Mouse (Mus musculus) heart, postnatal 0 days (tissue): ENCODE measurements at regions not wholly inside any gene's neighbourhood (a gene's known extent, or its start where the extent isn't known, plus 50 kb on each side); places are given as distances from the start of the nearest gene placed in this dataset.

Experiments
- ATAC-seq: fragments of 200-750 bp; cut with Nextera tagmentation; 2 replicates; pipeline ENCODE4 v1.8.0; 2017; ENCODE audit warnings: low read depth, moderate number of reproducible peaks, moderate library complexity; ENCODE audit not compliant: insufficient read depth
- DNase-seq: peaks from one replicate; pipeline ENCODE4 v3.0.0-alpha.2; 2016; ENCODE audit warnings: low spot score
- H3K27ac ChIP-seq: fragments of 300-500 bp; sonication (generic); 2 replicates; pipeline ENCODE4 v1.5.1; 2014; ENCODE audit warnings: low read depth, mild to moderate bottlenecking
- H3K27me3 ChIP-seq: fragments of 300-500 bp; sonication (generic); 2 replicates; pipeline ENCODE4 v1.6.1; 2014; ENCODE audit warnings: low read length, mixed read lengths; ENCODE audit not compliant: control insufficient read depth, insufficient read depth
- H3K36me3 ChIP-seq: fragments of 300-500 bp; sonication (generic); replicated peaks from 2 replicates; pipeline ENCODE4 v1.6.1; 2014; ENCODE audit warnings: low read length, mixed read lengths; ENCODE audit not compliant: control insufficient read depth, insufficient read depth
- H3K4me1 ChIP-seq: fragments of 300-500 bp; sonication (generic); 2 replicates; pipeline ENCODE4 v1.6.1; 2014; ENCODE audit warnings: antibody characterized with exemption; ENCODE audit not compliant: control insufficient read depth, insufficient read depth
- H3K4me2 ChIP-seq: fragments of 300-500 bp; sonication (generic); 2 replicates; pipeline ENCODE4 v1.6.1; 2014; ENCODE audit warnings: low read depth, mild to moderate bottlenecking, low read length, moderate library complexity
- H3K4me3 ChIP-seq: fragments of 300-500 bp; sonication (generic); 2 replicates; pipeline ENCODE4 v1.5.1; 2014; ENCODE audit warnings: low read depth, low read length
- H3K9ac ChIP-seq: fragments of 300-500 bp; sonication (generic); replicated peaks from 2 replicates; pipeline ENCODE4 v1.6.1; 2014; ENCODE audit warnings: low read depth, low read length, mixed read lengths
- H3K9me3 ChIP-seq: fragments of 300-500 bp; sonication (generic); replicated peaks from 2 replicates; pipeline ENCODE4 v1.6.1; 2016; ENCODE audit warnings: low read length; ENCODE audit not compliant: control insufficient read depth
- CTCF ChIP-seq: IDR thresholded peaks from 2 replicates; pipeline ENCODE4 v1.5.1; 2016; ENCODE audit warnings: antibody characterized with exemption, control low read depth, low read depth
- EP300 ChIP-seq: IDR thresholded peaks from 2 replicates; pipeline ENCODE4 v1.6.1; 2016; ENCODE audit warnings: antibody characterized with exemption, low read depth
- WGBS: fragments of 180-500 bp; shearing (Covaris S2); extraction: QIAGEN DNeasy Blood & Tissue Kit; methylation state at CpG from one replicate; pipeline ENCODE4 v1.1.7; 2014; 5-methylcytosine and 5-hydroxymethylcytosine counted together

DNA sequence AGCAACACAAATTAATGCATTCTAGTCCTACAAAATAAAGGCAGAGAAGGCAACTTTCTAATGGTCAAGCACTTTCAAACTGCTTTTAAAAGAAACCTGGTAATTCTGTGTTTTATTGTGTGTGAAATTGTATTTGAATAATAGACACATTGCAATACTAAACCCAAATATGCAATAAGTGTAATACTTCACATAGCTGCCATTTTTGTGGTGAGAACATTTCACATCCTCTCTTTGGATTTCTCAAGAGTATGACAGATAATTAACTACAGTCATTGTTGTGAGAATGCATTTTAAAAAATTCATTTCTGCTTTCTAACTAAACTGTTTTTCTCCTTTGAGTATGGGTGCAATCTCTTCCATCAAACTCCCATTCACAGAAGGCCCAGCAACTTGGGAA is 256.4 kb downstream of the Sema3d start:
- no peak overlapping the region for H3K4me2 ChIP-seq
- DNase-seq (no peak), ATAC-seq (no peak)
- no peak overlapping the region for H3K9ac ChIP-seq
- no peaks in the 10 kb centered on the region for H3K36me3 ChIP-seq
- no peaks in the 10 kb centered on the region for H3K27me3 ChIP-seq
- H3K4me1 ChIP-seq, result no peaks in the 10 kb centered on the region
- H3K27ac ChIP-seq, result no peak overlapping the region
- no peak overlapping the region for H3K4me3 ChIP-seq
- TF ChIP-seq CTCF (no peak), EP300 (no peak)
- no peaks in the 10 kb centered on the region for H3K9me3 ChIP-seq

DNA sequence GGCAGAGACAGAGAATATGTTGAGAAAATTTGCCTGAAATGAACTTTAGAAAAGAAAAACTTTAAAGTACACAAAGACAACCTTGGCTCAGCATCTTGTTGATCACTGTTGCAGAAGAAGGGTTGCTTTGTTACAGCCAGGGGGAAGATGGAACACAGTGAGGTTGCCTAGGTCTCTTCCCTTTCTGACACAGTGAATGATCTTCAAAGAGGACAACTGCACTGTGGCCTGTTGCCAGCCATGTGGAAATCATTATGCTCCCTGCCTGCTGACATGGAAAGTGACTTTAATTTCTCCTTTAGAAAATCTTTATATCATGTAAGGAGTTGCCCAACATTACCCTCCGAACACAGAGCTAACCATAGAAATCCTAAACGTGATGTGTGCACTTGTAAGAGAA is 263.1 kb downstream of the Sema3d start:
- Histone ChIP-seq H3K9me3 (no peaks in the 10 kb centered on the region), H3K27ac (no peak overlapping the region), H3K27me3 (no peaks in the 10 kb centered on the region), H3K4me1 (no peaks in the 10 kb centered on the region), H3K36me3 (no peaks in the 10 kb centered on the region), H3K4me2 (no peak overlapping the region), H3K9ac (no peak overlapping the region), H3K4me3 (no peak overlapping the region)
- ATAC-seq (no peak), DNase-seq (no peak)
- no peak for TF ChIP-seq CTCF
- no peak for TF ChIP-seq EP300
- 87% methylated on average over 2 of the region's 2 CpGs for WGBS

DNA sequence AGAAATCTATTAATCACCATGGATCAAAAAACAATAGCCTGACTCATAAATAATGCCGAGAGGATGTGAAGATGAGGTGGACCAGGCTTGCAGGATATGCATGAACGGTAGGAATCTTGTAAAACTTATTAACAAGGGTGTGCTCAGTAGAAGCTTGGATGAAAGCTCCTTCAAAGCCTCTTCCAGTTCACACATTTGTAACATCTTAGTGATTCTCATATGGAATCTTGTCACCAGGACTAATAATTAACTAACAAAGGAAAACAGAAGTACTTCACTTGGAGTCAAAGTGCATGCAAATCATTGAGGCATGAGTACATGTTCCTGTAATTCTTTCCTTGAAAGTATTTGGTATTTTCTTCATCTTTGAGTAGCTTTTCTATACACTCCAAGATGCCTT is 290.5 kb downstream of the Sema3d start:
- ATAC-seq, result no peak

DNA sequence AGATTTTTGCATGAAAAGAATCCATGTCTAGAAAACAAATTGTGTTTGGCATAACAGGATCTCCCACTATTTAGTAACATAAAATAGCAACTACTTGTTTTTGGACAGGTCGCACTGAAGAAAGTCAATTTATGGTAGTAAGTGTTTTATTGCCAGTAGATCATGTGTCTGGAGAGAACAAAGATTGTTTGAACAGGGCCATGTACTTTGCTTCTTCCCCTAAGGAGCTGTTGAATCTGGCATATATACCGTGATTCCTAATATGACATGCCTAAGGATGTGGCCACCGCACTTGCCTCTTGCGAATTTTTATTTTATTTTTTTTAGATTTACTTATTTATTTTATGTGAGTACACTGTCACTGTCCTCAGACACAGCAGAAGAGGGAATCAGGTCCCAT is 290.9 kb downstream of the Sema3d start:
- H3K9ac ChIP-seq, result no peak overlapping the region
- H3K27ac ChIP-seq, result no peak overlapping the region
- H3K4me3 ChIP-seq, result no peak overlapping the region
- TF ChIP-seq CTCF (no peak), EP300 (no peak)
- no peak for ATAC-seq
- H3K36me3 ChIP-seq, result no peaks in the 10 kb centered on the region
- no peak overlapping the region for H3K4me2 ChIP-seq
- H3K4me1 ChIP-seq, result no peaks in the 10 kb centered on the region
- 85% methylated on average over 4 of the region's 4 CpGs for WGBS
- DNase-seq, result no peak
- no peaks in the 10 kb centered on the region for H3K9me3 ChIP-seq
- H3K27me3 ChIP-seq, result no peaks in the 10 kb centered on the region

More for the DNA sequence above, 290.5 kb downstream of the Sema3d start:
- Histone ChIP-seq H3K4me1 (no peaks in the 10 kb centered on the region), H3K9ac (no peak overlapping the region), H3K4me2 (no peak overlapping the region), H3K4me3 (no peak overlapping the region), H3K27ac (no peak overlapping the region), H3K36me3 (no peaks in the 10 kb centered on the region), H3K9me3 (no peaks in the 10 kb centered on the region), H3K27me3 (no peaks in the 10 kb centered on the region)
- TF ChIP-seq CTCF, result no peak
- no peak for DNase-seq
- 62% methylated on average over 2 of the region's 2 CpGs for WGBS

DNA sequence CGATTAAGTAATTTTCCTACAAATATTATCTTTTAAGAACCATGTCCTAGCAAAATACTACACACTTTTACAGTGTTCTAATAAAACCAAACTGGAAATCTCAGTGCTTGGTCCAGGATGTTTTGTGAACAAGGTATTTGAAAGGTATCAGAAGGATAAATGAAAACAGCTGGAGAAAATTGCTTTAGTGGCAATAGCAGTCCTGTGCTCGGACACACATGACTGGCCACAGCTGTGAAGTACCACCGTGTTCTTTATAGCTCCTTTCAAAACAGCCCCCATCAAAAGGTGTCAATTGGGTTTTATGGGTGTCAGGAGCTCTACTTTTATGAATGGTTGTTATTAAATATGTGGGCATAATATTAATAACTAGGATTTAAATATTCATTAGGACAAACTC is 293.5 kb downstream of the Sema3d start:
- no peak for DNase-seq
- H3K4me2 ChIP-seq, result no peak overlapping the region
- H3K4me3 ChIP-seq, result no peak overlapping the region
- H3K27ac ChIP-seq, result no peak overlapping the region
- WGBS, result 58% methylated on average over 3 of the region's 3 CpGs
- no peaks in the 10 kb centered on the region for H3K4me1 ChIP-seq
- no peaks in the 10 kb centered on the region for H3K9me3 ChIP-seq
- TF ChIP-seq CTCF (no peak), EP300 (no peak)
- no peak for ATAC-seq
- H3K27me3 ChIP-seq, result no peaks in the 10 kb centered on the region
- no peak overlapping the region for H3K9ac ChIP-seq
- no peaks in the 10 kb centered on the region for H3K36me3 ChIP-seq

DNA sequence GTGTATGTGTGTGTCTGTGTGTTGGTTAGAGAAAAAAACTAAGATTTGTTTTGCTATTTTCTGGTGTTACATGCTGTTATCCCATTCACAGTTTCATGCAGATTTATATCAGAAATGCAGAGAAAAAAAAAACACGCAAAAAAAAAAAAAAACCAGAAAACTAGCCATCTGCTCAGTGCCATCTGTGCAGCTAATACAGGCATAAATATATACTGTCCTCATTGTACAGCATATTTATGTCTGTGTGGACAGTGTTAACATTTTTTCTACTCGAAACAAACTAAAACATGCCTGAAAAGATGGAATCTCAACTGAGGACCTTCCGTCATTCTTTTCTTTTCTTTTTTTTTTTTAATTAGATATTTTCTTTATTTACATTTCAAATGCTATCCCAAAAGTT is 331.7 kb downstream of the Sema3d start:
- Histone ChIP-seq H3K9ac (no peak overlapping the region), H3K27me3 (no peaks in the 10 kb centered on the region), H3K27ac (no peak overlapping the region), H3K36me3 (no peaks in the 10 kb centered on the region), H3K4me3 (no peak overlapping the region), H3K4me1 (no peaks in the 10 kb centered on the region), H3K4me2 (no peak overlapping the region), H3K9me3 (peaks cover 6% of the 10 kb centered on the region; the same call in 1 of the 2 replicates)
- 73% methylated on average over 3 of the region's 3 CpGs for WGBS
- no peak for TF ChIP-seq EP300
- no peak for TF ChIP-seq CTCF
- DNase-seq (no peak), ATAC-seq (no peak)
